Mouse (Mus musculus) ES-Bruce4 (cell line): ENCODE measurements around the gene Olfr411.

Experiments used
- EP300 ChIP-seq: IDR thresholded peaks from 2 replicates; pipeline ENCODE4 v1.6.1; 2011; ENCODE audit warnings: low read depth, low read length; ENCODE audit not compliant: insufficient read depth
- POLR2A ChIP-seq: IDR thresholded peaks from one replicate; pipeline ENCODE4 v1.8.1; 2011; ENCODE audit warnings: low read length; ENCODE audit not compliant: insufficient read depth

DNA sequence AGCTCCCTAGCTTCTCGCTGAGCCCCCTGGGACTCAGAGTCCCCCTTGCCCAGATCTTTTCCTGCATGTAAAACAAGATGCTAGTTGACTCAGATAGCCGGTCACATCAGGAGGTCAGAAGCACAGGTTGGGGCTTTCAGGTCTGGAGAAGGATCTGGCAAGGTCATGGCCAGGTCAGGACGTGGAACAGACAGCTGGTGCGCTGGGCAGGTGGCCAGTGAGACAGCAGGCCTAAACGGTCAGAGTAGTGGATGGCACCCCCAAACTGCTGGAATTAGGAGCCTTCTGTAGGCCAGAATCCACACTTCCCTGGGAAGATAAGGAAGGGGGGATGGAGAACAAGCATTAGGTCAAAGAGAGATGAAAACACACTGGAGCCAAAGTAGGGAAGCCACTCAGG is 34.8 kb upstream of the Olfr411 start:
- no peak for TF ChIP-seq EP300
- TF ChIP-seq POLR2A, result no peak
